Mouse (Mus musculus) layer of hippocampus, postnatal 36 days (tissue): ENCODE data around the gene Ptprr. TPM values are rescaled to one million over a fixed set of nuclear protein-coding genes. Genes with fewer than 3 reads are reported as not detected.

Source experiments
- DNase-seq, 2 experiments: peaks; one replicate each; pipeline ENCODE4 v3.0.0; 2022
- total RNA-seq, 2 experiments: library from RNA; stranded (reverse); gene quantifications; 2 replicates each; pipeline ENCODE4 v1.2.3; 2021

Gene Ptprr
- total RNA-seq, 2 experiments from 2014 or later = 16.1 to 18.8 TPM

- no peak for DNase-seq
These were observed 99.0 kb downstream of the Ptprr start for GRCm38 (mm10) chr10:116117060-116117459.

GRCm38 (mm10) chr10:116121463-116121862 is 103.5 kb downstream of the Ptprr start:
- no peak for DNase-seq

- DNase-seq = no peak
These were observed 105.8 kb downstream of the Ptprr start for GRCm38 (mm10) chr10:116123808-116124207.

GRCm38 (mm10) chr10:116125364-116125763 is 107.4 kb downstream of the Ptprr start:
- no peak for DNase-seq

GRCm38 (mm10) chr10:116130401-116130800 is 112.4 kb downstream of the Ptprr start:
- DNase-seq = no peak

- DNase-seq = no peak
These were observed 113.2 kb downstream of the Ptprr start for GRCm38 (mm10) chr10:116131223-116131622.

GRCm38 (mm10) chr10:116132233-116132632 is 114.2 kb downstream of the Ptprr start:
- no peak for DNase-seq

- DNase-seq = no peak
These were observed 117.2 kb downstream of the Ptprr start for GRCm38 (mm10) chr10:116135187-116135586.

- no peak for DNase-seq
These were observed 122.2 kb downstream of the Ptprr start for GRCm38 (mm10) chr10:116140226-116140625.

- DNase-seq = no peak
These were observed 125.7 kb downstream of the Ptprr start for GRCm38 (mm10) chr10:116143684-116144083.

GRCm38 (mm10) chr10:116146091-116146490 is 128.1 kb downstream of the Ptprr start:
- no peak for DNase-seq

- DNase-seq = no peak
These were observed 136.7 kb downstream of the Ptprr start for GRCm38 (mm10) chr10:116154707-116155106.

GRCm38 (mm10) chr10:116156699-116157098 is 138.7 kb downstream of the Ptprr start:
- no peak for DNase-seq

- no peak for DNase-seq
These were observed 144.3 kb downstream of the Ptprr start for GRCm38 (mm10) chr10:116162338-116162737.

GRCm38 (mm10) chr10:116175324-116175883 is 157.4 kb downstream of the Ptprr start:
- DNase-seq = no peak

GRCm38 (mm10) chr10:116177390-116178179 is 159.6 kb downstream of the Ptprr start:
- DNase-seq = no peak

- no peak for DNase-seq
These were observed 163.2 kb downstream of the Ptprr start for GRCm38 (mm10) chr10:116181235-116181634.

- DNase-seq = peak; percentile 33 to 53
These were observed 164.2 kb downstream of the Ptprr start for GRCm38 (mm10) chr10:116182221-116182620.

GRCm38 (mm10) chr10:116183258-116183657 is 165.2 kb downstream of the Ptprr start:
- no peak for DNase-seq

- DNase-seq = no peak
These were observed 173.7 kb downstream of the Ptprr start for GRCm38 (mm10) chr10:116191724-116192123.

GRCm38 (mm10) chr10:116192293-116192692 is 174.3 kb downstream of the Ptprr start:
- DNase-seq = no peak

- DNase-seq = no peak
These were observed 176.4 kb downstream of the Ptprr start for GRCm38 (mm10) chr10:116194409-116194808.

GRCm38 (mm10) chr10:116196596-116197415 is 178.8 kb downstream of the Ptprr start:
- no peak for DNase-seq
